Mouse (Mus musculus): ENCODE measurements around the gene Erlin1. TPM values are rescaled to one million over a fixed set of nuclear protein-coding genes. Genes with fewer than 3 reads are reported as not detected.

Gene Erlin1
- polyA plus RNA-seq, 1 experiment from 2014 or later = 29.5 TPM

- Histone ChIP-seq H3K4me2 (no peak overlapping the region), H3K4me3 (replicated peaks) (no peak overlapping the region), H3K27ac (no peak overlapping the region), H3K27me3 (no peaks in the 10 kb centered on the region), H3K4me1 (replicated peaks) (no peaks in the 10 kb centered on the region), H3K9me3 (no peaks in the 10 kb centered on the region), H3K9ac (replicated peaks) (no peak overlapping the region), H3K36me3 (peaks cover 82% of the 10 kb centered on the region)
- no peak for ATAC-seq (ENCODE audit: insufficient number of reproducible peaks, insufficient read depth, low FRiP score, low TSS enrichment, low read depth)
- WGBS = 91% methylated on average over 3 of the region's 3 CpGs
Observed at GRCm38 (mm10) chr19:44060226-44060625, 9.4 kb downstream of the Erlin1 start.

GRCm38 (mm10) chr19:44055173-44055826 is 14.3 kb downstream of the Erlin1 start:
- no peaks in the 10 kb centered on the region for H3K4me1 ChIP-seq (replicated peaks)
- WGBS = 75% methylated on average over 4 of the region's 4 CpGs
- no peak overlapping the region for H3K4me2 ChIP-seq
- H3K9me3 ChIP-seq = no peaks in the 10 kb centered on the region
- no peak overlapping the region for H3K27ac ChIP-seq
- no peak for ATAC-seq (ENCODE audit: insufficient number of reproducible peaks, insufficient read depth, low FRiP score, low TSS enrichment, low read depth)
- H3K9ac ChIP-seq (replicated peaks) = no peak overlapping the region
- no peaks in the 10 kb centered on the region for H3K27me3 ChIP-seq
- peaks cover 60% of the 10 kb centered on the region for H3K36me3 ChIP-seq
- H3K4me3 ChIP-seq (replicated peaks) = no peak overlapping the region

DNA sequence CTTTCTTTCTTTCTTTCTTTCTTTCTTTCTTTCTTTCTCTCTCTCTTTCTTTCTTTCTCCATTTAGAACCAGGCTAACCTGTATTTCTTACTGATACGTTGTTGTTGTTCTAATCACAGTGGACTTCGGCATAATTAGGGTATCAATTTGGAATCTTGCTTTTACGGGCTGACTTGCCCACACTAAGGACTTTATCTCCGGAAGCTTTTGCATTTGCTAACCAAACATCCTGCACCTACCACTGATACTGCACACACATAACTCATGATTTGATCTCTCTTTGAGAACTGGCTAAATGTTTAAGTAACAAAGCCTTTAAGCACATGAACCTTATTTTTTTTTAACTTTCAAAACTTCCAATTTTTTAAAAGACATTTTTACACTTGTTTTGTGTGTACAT is 19.2 kb downstream of the Erlin1 start:
- Histone ChIP-seq H3K27me3 (no peaks in the 10 kb centered on the region), H3K9ac (replicated peaks) (no peak overlapping the region), H3K4me2 (no peak overlapping the region), H3K4me3 (replicated peaks) (no peak overlapping the region), H3K36me3 (peaks cover 40% of the 10 kb centered on the region), H3K9me3 (no peaks in the 10 kb centered on the region), H3K4me1 (replicated peaks) (no peaks in the 10 kb centered on the region), H3K27ac (no peak overlapping the region)
- WGBS = 80% methylated on average over 4 of the region's 4 CpGs
- ATAC-seq (ENCODE audit: insufficient number of reproducible peaks, insufficient read depth, low FRiP score, low TSS enrichment, low read depth) = no peak

GRCm38 (mm10) chr19:44049282-44049681 is 20.3 kb downstream of the Erlin1 start:
- 61% methylated on average over 3 of the region's 3 CpGs for WGBS
- ATAC-seq (ENCODE audit: insufficient number of reproducible peaks, insufficient read depth, low FRiP score, low TSS enrichment, low read depth) = no peak
- peaks cover 43% of the 10 kb centered on the region for H3K36me3 ChIP-seq

DNA sequence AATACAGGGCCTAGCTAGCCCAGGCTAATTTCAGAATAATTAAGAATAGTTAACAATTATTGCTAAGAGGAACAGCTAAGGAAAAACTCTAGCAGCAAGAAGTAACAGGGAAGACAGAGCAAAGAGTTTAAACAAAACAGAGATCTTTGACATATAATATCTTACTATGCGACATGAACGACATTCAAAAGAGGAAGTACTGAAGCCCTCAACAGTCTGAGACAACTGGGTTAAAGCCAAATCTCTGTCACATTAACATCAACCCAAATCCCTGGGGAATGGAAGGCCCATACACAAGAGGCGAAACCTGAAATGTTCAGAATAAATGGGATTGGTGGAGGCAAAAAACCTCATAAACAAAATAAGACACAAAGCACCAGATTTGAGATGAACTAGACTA is 23.7 kb downstream of the Erlin1 start:
- Histone ChIP-seq H3K27me3 (no peaks in the 10 kb centered on the region), H3K9me3 (no peaks in the 10 kb centered on the region), H3K4me3 (replicated peaks) (no peak overlapping the region), H3K9ac (replicated peaks) (no peak overlapping the region), H3K36me3 (peaks cover 26% of the 10 kb centered on the region), H3K4me1 (replicated peaks) (no peaks in the 10 kb centered on the region), H3K27ac (no peak overlapping the region), H3K4me2 (no peak overlapping the region)
- no peak for ATAC-seq (ENCODE audit: insufficient number of reproducible peaks, insufficient read depth, low FRiP score, low TSS enrichment, low read depth)
- 88% methylated on average over 3 of the region's 3 CpGs for WGBS

More at GRCm38 (mm10) chr19:44049282-44049681, 20.3 kb downstream of the Erlin1 start:
- Histone ChIP-seq H3K27me3 (no peaks in the 10 kb centered on the region), H3K9me3 (no peaks in the 10 kb centered on the region), H3K9ac (replicated peaks) (no peak overlapping the region), H3K4me2 (no peak overlapping the region), H3K4me3 (replicated peaks) (no peak overlapping the region), H3K4me1 (replicated peaks) (no peaks in the 10 kb centered on the region), H3K27ac (no peak overlapping the region)

GRCm38 (mm10) chr19:44042121-44042520 is 27.5 kb downstream of the Erlin1 start:
- Histone ChIP-seq H3K4me3 (replicated peaks) (no peak overlapping the region), H3K4me2 (no peak overlapping the region), H3K9me3 (no peaks in the 10 kb centered on the region), H3K27ac (no peak overlapping the region), H3K27me3 (no peaks in the 10 kb centered on the region), H3K9ac (replicated peaks) (no peak overlapping the region), H3K36me3 (peaks cover 51% of the 10 kb centered on the region), H3K4me1 (replicated peaks) (no peaks in the 10 kb centered on the region)
- no peak for ATAC-seq (ENCODE audit: insufficient number of reproducible peaks, insufficient read depth, low FRiP score, low TSS enrichment, low read depth)
- WGBS = 84% methylated on average over 5 of the region's 5 CpGs

DNA sequence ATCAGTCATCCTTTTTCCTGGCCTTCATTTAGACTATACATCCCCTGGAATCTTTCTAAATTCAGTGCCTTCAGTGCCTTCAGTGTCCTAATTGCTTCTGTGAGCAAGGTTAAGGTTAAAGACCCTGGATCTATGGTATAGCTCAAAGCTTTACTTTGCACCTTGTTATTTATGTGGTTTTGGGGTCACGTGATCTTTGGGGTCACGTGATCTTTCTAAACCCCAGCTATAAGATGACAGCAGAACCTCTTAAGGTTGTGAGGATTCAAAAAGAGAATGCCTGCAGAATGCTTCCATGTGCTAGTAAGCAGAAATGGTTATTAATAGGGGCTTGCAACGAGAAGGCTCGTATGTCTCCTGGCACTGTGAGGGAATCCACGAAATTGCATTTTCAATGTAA is 36.2 kb downstream of the Erlin1 start:
- WGBS = 92% methylated on average over 5 of the region's 5 CpGs
- Histone ChIP-seq H3K9ac (replicated peaks) (no peak overlapping the region), H3K9me3 (no peaks in the 10 kb centered on the region), H3K36me3 (peaks cover 37% of the 10 kb centered on the region), H3K4me3 (replicated peaks) (no peak overlapping the region), H3K4me2 (no peak overlapping the region), H3K27me3 (no peaks in the 10 kb centered on the region), H3K27ac (no peak overlapping the region), H3K4me1 (replicated peaks) (no peaks in the 10 kb centered on the region)
- ATAC-seq (ENCODE audit: insufficient number of reproducible peaks, insufficient read depth, low FRiP score, low TSS enrichment, low read depth) = no peak

- Histone ChIP-seq H3K9ac (replicated peaks) (no peak overlapping the region), H3K4me2 (no peak overlapping the region), H3K36me3 (peaks cover 29% of the 10 kb centered on the region), H3K4me1 (replicated peaks) (no peaks in the 10 kb centered on the region), H3K9me3 (no peaks in the 10 kb centered on the region), H3K4me3 (replicated peaks) (no peak overlapping the region), H3K27ac (no peak overlapping the region), H3K27me3 (no peaks in the 10 kb centered on the region)
- no peak for ATAC-seq (ENCODE audit: insufficient number of reproducible peaks, insufficient read depth, low FRiP score, low TSS enrichment, low read depth)
- WGBS = 87% methylated on average over 11 of the region's 11 CpGs
Observed at GRCm38 (mm10) chr19:44032046-44032744, 37.4 kb downstream of the Erlin1 start.

DNA sequence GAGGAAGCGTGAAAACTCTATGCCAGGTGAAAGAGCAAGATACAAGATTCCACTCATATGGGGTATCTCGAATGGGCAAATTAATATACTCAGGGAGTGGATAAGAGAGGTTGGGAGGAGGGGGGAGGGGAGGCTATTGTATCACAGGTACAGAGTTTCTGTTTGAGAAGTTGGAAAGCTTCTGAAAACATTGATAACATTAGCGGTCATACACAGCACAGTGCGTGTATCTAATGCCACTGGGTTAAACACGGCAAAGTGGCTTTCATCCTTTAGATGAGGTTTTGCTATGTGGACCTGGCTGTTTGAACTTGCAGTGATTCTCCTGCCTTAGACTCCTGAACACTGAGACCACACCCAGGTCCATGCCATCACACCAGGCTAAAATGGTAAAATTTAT is 39.6 kb downstream of the Erlin1 start:
- Histone ChIP-seq H3K9ac (replicated peaks) (no peak overlapping the region), H3K27me3 (no peaks in the 10 kb centered on the region), H3K27ac (no peak overlapping the region), H3K4me2 (no peak overlapping the region), H3K4me1 (replicated peaks) (no peaks in the 10 kb centered on the region), H3K4me3 (replicated peaks) (no peak overlapping the region), H3K9me3 (no peaks in the 10 kb centered on the region), H3K36me3 (peaks cover 8% of the 10 kb centered on the region; the same call in 1 of the 2 replicates)
- WGBS = 92% methylated on average over 5 of the region's 5 CpGs
- no peak for ATAC-seq (ENCODE audit: insufficient number of reproducible peaks, insufficient read depth, low FRiP score, low TSS enrichment, low read depth)

DNA sequence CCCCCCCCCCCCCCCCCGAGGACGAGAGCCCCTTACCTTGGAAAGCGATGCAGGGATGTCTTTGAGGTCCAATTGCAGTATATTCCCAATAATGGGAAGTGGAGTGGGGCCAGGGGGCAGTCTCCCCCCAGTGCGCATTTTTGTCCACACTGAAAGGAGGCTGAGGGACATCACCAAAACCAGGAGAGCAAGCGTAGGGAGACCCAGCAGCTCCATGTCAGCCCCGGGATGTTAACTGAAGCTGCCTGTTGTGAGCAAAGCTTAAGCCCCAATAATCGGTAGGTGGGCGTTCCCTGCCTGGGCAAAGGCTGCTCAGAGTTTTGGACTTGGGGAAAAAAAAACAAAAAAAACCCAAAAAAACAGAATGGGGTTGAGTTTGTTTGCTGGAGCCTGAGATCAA is 40.6 kb downstream of the Erlin1 start, which contains the start of gene Cyp2c23:
Cyp2c23 (minus strand) TSS at position 237 of the 400 bp plus-strand sequence.
- Histone ChIP-seq H3K9me3 (no peaks in the 10 kb centered on the region), H3K27me3 (no peaks in the 10 kb centered on the region), H3K4me1 (replicated peaks) (no peaks in the 10 kb centered on the region), H3K9ac (replicated peaks) (no peak within 1 kb of the TSS), H3K27ac (no peak within 1 kb of the TSS), H3K36me3 (peaks cover 3% of the 10 kb centered on the region; the same call in 1 of the 2 replicates), H3K4me2 (no peak within 1 kb of the TSS), H3K4me3 (replicated peaks) (no peak within 1 kb of the TSS)
- 72% methylated on average over 7 of the region's 8 CpGs for WGBS
- ATAC-seq (ENCODE audit: insufficient number of reproducible peaks, insufficient read depth, low FRiP score, low TSS enrichment, low read depth) = no peak

- H3K4me2 ChIP-seq = no peak overlapping the region
- no peak for ATAC-seq (ENCODE audit: insufficient number of reproducible peaks, insufficient read depth, low FRiP score, low TSS enrichment, low read depth)
- H3K27ac ChIP-seq = no peak overlapping the region
- H3K9ac ChIP-seq (replicated peaks) = no peak overlapping the region
- 63% methylated on average over 8 of the region's 8 CpGs for WGBS
- H3K27me3 ChIP-seq = no peaks in the 10 kb centered on the region
- no peak overlapping the region for H3K4me3 ChIP-seq (replicated peaks)
- H3K9me3 ChIP-seq = no peaks in the 10 kb centered on the region
- no peaks in the 10 kb centered on the region for H3K36me3 ChIP-seq
- no peaks in the 10 kb centered on the region for H3K4me1 ChIP-seq (replicated peaks)
Observed at GRCm38 (mm10) chr19:44026956-44027530, 42.5 kb downstream of the Erlin1 start.
